Mouse (Mus musculus): ENCODE data around the gene Ap2b1.

- no peak for TF ChIP-seq CTCF (IDR thresholded peaks at IDR 0.05; ENCODE audit: low read depth)
- no peak for TF ChIP-seq EP300 (optimal IDR thresholded peaks at IDR 0.05)
Measured at GRCm38 (mm10) chr11:83289633-83290032, 9.2 kb upstream of the Ap2b1 start.
